Mouse (Mus musculus): ENCODE results near the gene Qtrt1. TPM values are rescaled to one million over a fixed set of nuclear protein-coding genes. Genes with fewer than 3 reads are reported as not detected.

Qtrt1 gene
- polyA plus RNA-seq, 1 experiment from 2014 or later = 49.5 TPM

DNA sequence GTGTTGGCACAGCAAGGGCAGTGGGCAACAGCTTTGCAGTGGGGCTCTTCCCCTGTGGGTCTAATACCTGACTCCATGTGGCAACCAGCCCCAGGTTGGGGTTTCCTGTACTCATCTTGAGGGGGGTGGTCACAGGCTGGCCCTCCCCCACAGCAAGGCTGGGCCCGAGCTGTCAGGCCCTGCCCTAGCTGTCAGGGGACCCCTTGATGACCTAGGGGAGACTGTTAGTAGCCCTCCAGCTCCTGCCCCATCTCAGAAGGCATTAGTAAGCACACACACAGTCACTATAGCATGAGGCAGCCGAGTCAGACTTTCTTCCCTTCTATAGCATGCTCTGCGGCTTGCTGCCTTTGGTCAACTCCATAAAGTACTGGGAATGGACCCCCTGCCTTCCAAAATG lies 15.9 kb upstream of the Qtrt1 start:
- Histone ChIP-seq H3K36me3 (peaks cover 100% of the 10 kb centered on the region), H3K27me3 (no peaks in the 10 kb centered on the region), H3K9me3 (no peaks in the 10 kb centered on the region), H3K4me1 (no peaks in the 10 kb centered on the region), H3K4me2 (replicated peaks) (no peak overlapping the region), H3K9ac (no peak overlapping the region), H3K4me3 (no peak overlapping the region), H3K27ac (no peak overlapping the region)
- ATAC-seq (ENCODE audit: low FRiP score, low read depth) = no peak
- 89% methylated on average over 3 of the region's 3 CpGs for WGBS

DNA sequence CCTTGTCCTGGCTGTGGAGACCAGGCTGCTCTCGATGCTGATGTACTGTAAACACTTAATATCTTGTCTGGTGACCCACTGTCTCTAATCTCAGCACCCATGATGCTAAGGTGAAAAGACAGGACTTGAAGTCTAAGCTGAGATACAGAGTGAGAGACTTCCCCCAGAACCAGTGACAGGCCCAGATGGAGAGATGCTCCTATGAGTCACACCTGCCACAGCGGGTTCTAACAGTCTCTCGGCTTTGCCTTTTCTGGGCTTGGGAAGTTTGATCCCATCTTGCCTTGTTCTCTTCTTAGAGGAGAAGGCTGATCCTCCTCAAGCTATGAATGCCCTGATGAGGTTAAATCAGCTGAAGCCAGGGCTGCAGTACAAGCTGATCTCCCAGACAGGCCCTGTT lies 14.5 kb upstream of the Qtrt1 start:
- no peak for ATAC-seq (ENCODE audit: low FRiP score, low read depth)
- Histone ChIP-seq H3K9me3 (no peaks in the 10 kb centered on the region), H3K9ac (no peak overlapping the region), H3K4me2 (replicated peaks) (no peak overlapping the region), H3K36me3 (peaks cover 99% of the 10 kb centered on the region), H3K27me3 (no peaks in the 10 kb centered on the region), H3K27ac (no peak overlapping the region), H3K4me1 (no peaks in the 10 kb centered on the region), H3K4me3 (no peak overlapping the region)
- 93% methylated on average over 3 of the region's 3 CpGs for WGBS

DNA sequence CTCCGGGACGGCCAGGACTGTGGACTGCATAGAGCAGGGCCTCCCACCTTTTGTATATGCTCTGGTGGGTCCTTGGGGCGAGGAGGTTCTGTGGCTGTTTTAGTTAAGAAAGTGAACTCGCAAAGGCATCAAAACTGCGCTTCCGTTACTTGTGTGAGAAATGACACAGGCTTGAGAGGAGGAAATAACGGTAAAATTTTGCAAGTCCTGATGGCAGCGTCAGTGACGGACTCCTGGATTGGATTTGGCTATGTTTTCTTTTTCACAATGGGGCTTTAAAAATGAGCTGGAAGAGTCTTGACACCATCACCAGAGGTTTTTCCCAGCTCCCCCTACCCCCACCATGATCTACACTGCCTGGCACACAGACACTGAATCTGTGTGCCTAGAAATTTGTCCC lies 10.6 kb upstream of the Qtrt1 start:
- H3K36me3 ChIP-seq = peaks cover 99% of the 10 kb centered on the region
- H3K9me3 ChIP-seq = no peaks in the 10 kb centered on the region
- no peak for ATAC-seq (ENCODE audit: low FRiP score, low read depth)
- no peak overlapping the region for H3K27ac ChIP-seq
- 92% methylated on average over 9 of the region's 9 CpGs for WGBS
- no peaks in the 10 kb centered on the region for H3K4me1 ChIP-seq
- no peak overlapping the region for H3K4me2 ChIP-seq (replicated peaks)
- H3K27me3 ChIP-seq = no peaks in the 10 kb centered on the region
- H3K4me3 ChIP-seq = no peak overlapping the region
- H3K9ac ChIP-seq = no peak overlapping the region

DNA sequence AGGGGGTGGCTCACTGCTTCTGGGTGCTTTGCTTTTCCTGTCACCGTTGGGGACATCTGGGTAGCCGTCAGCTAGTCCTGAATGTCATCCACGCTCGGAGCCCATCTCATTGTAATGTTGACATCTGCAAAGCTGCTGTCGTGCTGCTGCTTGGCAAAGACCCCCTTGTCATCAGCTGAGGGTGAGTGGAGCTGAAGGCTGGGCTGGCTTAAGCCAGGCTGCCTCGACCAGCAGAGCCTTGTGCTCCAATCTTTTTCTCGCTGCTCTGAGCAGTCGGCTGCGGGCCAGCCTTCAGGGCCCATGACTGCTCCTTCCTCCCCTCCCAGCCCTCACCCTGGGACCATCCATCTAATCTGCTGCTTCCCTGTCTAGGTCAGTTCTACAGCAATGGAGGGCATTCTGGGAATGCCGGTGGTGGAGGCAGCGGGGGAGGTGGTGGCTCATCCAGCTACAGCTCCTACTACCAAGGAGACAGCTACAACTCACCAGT lies 8.8 kb upstream of the Qtrt1 start:
- Histone ChIP-seq H3K9ac (no peak overlapping the region), H3K4me3 (no peak overlapping the region), H3K4me1 (no peaks in the 10 kb centered on the region), H3K27ac (no peak overlapping the region), H3K36me3 (peaks cover 93% of the 10 kb centered on the region), H3K27me3 (no peaks in the 10 kb centered on the region), H3K4me2 (replicated peaks) (no peak overlapping the region), H3K9me3 (no peaks in the 10 kb centered on the region)
- 88% methylated on average over 11 of the region's 11 CpGs for WGBS
- no peak for ATAC-seq (ENCODE audit: low FRiP score, low read depth)

DNA sequence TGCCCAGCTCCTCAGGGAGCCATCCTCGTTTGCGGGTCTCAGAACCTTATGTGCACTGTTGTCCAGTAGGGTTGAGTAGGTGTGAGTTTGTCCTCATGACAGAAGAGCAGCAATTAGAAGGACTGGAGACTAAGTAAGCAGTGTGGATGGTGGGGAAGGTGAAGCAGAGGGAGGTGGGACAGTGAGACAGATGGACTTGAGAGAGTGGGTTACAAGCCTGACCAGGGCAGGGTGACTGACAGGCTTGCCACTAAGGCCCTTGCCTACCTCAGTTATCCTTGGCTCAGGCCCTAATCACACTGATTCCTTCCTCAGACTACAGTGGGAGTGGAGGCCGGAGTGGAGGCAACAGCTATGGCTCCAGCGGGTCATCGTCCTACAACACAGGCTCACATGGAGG lies 7.9 kb upstream of the Qtrt1 start:
- no peak overlapping the region for H3K4me3 ChIP-seq
- H3K4me1 ChIP-seq = no peaks in the 10 kb centered on the region
- H3K36me3 ChIP-seq = peaks cover 84% of the 10 kb centered on the region
- no peaks in the 10 kb centered on the region for H3K27me3 ChIP-seq
- no peak overlapping the region for H3K9ac ChIP-seq
- H3K4me2 ChIP-seq (replicated peaks) = no peak overlapping the region
- no peaks in the 10 kb centered on the region for H3K9me3 ChIP-seq
- 96% methylated on average over 5 of the region's 5 CpGs for WGBS
- no peak for ATAC-seq (ENCODE audit: low FRiP score, low read depth)
- no peak overlapping the region for H3K27ac ChIP-seq

DNA sequence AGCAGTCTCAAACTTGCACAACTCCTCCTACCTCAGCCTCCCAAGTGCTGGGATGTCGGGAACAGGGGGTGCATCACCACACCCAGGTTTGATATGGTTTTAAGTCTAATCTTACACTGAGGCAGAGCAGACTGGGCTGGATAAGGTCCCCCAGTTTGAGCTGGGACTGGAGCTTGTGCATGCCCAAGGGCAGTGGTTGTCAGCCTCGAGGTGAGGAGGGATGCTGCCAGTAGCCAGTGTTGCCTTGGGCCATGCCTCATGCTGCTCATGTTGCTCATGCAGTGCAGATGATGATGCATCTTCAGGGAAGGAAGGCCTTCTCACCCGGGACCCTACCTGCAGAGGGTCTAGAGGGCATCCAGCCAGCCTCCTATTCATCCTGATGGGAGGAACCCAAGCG lies 6.1 kb upstream of the Qtrt1 start:
- H3K9ac ChIP-seq = no peak overlapping the region
- no peaks in the 10 kb centered on the region for H3K27me3 ChIP-seq
- H3K4me2 ChIP-seq (replicated peaks) = no peak overlapping the region
- peaks cover 66% of the 10 kb centered on the region for H3K36me3 ChIP-seq
- no peak overlapping the region for H3K27ac ChIP-seq
- no peak overlapping the region for H3K4me3 ChIP-seq
- no peaks in the 10 kb centered on the region for H3K4me1 ChIP-seq
- ATAC-seq (ENCODE audit: low FRiP score, low read depth) = no peak
- WGBS = 76% methylated on average over 4 of the region's 4 CpGs
- no peaks in the 10 kb centered on the region for H3K9me3 ChIP-seq

DNA sequence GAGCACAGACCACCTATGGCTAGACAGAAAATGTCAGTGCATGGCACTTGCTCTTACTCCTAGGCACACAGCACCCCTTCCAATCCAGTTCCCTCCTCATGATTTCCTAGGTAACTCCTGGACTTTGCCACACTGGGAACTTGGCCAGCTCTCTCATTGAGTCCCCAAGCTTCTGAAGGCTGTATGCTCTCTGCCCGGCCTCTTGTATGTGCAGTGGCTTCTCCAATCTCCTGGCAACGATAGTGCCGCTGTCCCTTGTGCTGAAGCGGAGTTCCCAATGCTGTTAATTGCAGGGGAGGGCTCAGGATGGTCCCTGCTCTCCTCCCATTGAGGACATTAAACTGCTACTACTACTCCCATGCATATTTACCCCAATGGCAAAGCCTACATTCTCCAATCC lies 3.7 kb upstream of the Qtrt1 start:
- Histone ChIP-seq H3K9ac (no peak overlapping the region), H3K4me1 (peaks cover 14% of the 10 kb centered on the region), H3K27me3 (no peaks in the 10 kb centered on the region), H3K4me2 (replicated peaks) (no peak overlapping the region), H3K4me3 (no peak overlapping the region), H3K27ac (0 out of 2 replicates have a peak overlapping the region, but pooled peaks have one; percentile 22), H3K36me3 (peaks cover 43% of the 10 kb centered on the region), H3K9me3 (no peaks in the 10 kb centered on the region)
- ATAC-seq (ENCODE audit: low FRiP score, low read depth) = no peak
- WGBS = 20% methylated on average over 4 of the region's 4 CpGs

DNA sequence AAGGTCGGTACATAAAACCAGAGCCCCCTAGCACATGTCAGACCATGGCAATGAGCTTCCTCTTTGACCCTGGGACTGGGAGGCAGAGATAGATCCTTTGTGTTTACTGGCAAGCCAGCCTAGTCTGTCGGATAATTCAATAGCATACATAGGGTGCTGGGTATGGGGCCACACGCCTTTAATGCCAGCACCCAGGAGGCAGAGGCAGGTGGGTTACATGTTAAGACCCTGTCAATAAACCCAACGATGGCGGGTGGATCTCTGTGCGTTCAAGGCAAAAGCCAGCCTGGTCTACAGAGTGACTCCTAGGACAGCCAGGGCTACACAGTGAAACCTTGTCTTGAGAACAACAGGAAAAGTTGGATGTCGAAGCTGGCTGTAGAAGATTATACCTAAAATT lies 3.0 kb upstream of the Qtrt1 start:
- H3K27me3 ChIP-seq = no peaks in the 10 kb centered on the region
- no peaks in the 10 kb centered on the region for H3K9me3 ChIP-seq
- H3K9ac ChIP-seq = no peak overlapping the region
- WGBS = 78% methylated on average over 7 of the region's 7 CpGs
- H3K4me3 ChIP-seq = no peak overlapping the region
- H3K36me3 ChIP-seq = peaks cover 36% of the 10 kb centered on the region
- no peak for ATAC-seq (ENCODE audit: low FRiP score, low read depth)
- peaks cover 14% of the 10 kb centered on the region for H3K4me1 ChIP-seq
- H3K27ac ChIP-seq = no peak overlapping the region
- H3K4me2 ChIP-seq (replicated peaks) = no peak overlapping the region

DNA sequence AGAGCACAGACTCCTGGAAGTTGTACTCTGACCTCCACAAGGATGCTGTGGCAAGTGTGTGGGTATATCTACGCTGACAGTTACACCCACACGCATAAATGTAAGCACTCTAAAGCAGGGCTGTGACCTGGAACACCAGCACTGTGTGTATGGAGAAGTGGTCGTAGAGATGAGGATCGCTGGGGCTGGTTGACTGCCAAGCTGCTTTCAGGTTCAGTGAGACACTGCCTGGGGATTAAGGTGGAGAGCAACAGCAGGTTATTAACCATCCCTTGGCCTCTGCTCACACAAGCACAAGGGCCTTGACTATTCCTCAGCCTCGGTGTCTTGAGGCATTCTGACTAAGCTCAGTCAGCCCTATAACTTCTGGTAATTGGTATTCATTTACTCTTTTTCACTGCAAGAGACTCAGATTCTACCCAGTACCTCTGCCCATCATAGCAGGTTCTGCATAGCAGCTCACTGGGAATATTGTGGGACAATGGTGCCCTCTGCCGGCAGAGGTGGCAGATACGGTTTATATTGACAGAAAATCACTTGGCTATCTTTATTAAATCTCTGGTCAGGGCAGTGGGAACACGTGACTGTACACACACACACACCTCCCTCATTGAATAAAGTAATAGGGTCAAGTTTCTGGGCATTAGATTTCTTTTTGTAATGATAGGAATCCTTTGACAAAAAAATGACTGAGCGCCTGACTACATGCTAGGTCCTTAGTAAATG lies 1.9 kb upstream of the Qtrt1 start:
- Histone ChIP-seq H3K4me2 (replicated peaks) (no peak overlapping the region), H3K36me3 (peaks cover 35% of the 10 kb centered on the region), H3K9ac (no peak overlapping the region), H3K4me3 (no peak overlapping the region), H3K4me1 (peaks cover 14% of the 10 kb centered on the region), H3K27me3 (no peaks in the 10 kb centered on the region), H3K27ac (no peak overlapping the region), H3K9me3 (no peaks in the 10 kb centered on the region)
- ATAC-seq (ENCODE audit: low FRiP score, low read depth) = no peak
- 35% methylated on average over 9 of the region's 9 CpGs for WGBS

DNA sequence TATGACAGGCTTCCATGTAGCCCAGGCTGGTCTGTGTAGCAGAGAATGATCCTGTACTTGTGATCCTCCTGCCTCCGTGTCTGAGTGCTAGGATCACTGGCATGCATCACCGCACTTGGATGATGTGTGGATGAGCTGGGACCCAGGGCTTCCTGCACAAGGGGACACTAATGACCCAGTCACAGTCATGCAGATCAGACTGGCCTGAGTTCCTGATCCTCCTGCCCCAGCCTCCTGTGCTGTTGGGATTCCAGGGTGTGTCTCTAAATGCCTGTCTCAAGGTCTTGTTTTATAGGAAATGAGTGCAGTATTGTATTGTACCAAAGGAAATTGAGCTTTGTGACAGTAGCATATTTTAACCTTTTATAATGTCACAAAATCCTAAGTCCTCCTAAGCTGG lies 6.2 kb downstream of the Qtrt1 start:
- WGBS = 94% methylated on average over 2 of the region's 2 CpGs

DNA sequence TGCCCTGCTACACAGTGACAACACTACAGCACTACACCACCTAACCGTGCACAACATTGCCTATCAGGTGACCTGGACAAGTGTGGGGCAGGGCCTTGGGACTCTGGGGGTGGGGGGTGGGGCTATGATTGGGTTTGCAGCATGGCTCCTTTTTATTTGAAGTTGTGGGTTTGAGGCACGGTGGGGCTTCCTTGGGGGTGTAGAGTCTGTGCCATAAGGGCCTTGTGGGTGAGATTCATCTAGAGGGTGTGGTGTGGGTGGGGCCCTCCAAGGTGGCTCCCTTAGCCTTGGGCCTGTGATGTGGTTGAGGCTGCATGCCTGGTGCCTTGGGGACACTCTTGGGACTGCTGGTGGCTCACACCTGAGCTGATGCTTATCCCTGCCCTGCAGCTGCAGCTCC lies 8.0 kb downstream of the Qtrt1 start:
- H3K9me3 ChIP-seq = no peaks in the 10 kb centered on the region
- no peak overlapping the region for H3K4me3 ChIP-seq
- no peak overlapping the region for H3K9ac ChIP-seq
- 100% methylated on average over 2 of the region's 2 CpGs for WGBS
- H3K36me3 ChIP-seq = peaks cover 57% of the 10 kb centered on the region
- H3K27ac ChIP-seq = no peak overlapping the region
- no peak overlapping the region for H3K4me2 ChIP-seq (replicated peaks)
- no peaks in the 10 kb centered on the region for H3K4me1 ChIP-seq
- no peaks in the 10 kb centered on the region for H3K27me3 ChIP-seq
- no peak for ATAC-seq (ENCODE audit: low FRiP score, low read depth)

More for the DNA sequence above, 6.2 kb downstream of the Qtrt1 start:
- Histone ChIP-seq H3K27me3 (no peaks in the 10 kb centered on the region), H3K36me3 (peaks cover 67% of the 10 kb centered on the region), H3K9ac (no peak overlapping the region), H3K4me2 (replicated peaks) (no peak overlapping the region), H3K9me3 (no peaks in the 10 kb centered on the region), H3K27ac (no peak overlapping the region; the same call in 1 of the 2 replicates), H3K4me1 (0 out of 2 replicates have a peak, but pooled peaks cover 1% of the 10 kb centered on the region), H3K4me3 (no peak overlapping the region)
- ATAC-seq (ENCODE audit: low FRiP score, low read depth) = no peak

DNA sequence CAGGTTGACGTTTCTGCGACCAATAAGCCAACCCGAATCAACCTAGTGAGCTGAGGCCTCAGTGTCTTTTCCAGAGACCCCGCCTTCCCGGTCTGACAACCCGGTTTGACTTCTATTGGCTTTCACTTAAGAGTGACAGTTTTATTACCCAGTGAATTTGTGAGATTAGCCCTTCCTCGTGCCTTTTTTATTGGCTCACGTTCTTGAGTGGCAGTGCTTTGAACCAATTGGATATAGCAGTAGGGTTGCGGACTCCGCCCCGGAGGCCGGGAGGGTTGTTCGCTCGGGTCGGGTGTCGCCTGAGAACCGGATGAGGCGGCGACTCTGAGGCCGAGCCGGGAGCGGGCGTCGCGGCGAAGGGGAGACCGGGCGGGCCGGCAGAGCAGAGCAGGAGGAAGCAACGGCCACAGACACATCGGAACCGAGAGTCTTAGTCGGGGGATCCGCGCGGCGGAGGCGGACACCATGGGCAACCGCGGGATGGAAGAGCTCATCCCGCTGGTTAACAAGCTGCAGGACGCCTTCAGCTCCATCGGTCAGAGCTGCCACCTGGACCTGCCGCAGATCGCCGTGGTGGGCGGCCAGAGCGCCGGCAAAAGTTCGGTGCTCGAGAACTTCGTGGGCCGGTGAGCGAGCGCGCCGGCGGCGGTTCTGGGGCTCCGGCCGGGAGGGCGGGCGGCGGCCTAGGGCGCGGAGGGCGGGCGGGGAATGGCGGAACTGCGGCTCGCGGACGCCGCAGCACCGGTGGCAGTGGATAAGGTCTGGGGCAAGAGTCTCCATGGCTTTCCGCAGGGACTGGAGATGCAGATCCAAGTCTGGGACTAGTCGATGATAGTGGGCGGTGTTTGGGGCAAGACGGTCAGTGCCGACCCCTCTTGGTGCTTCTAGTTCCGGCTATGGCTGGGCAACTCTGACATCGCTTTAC lies 13.3 kb downstream of the Qtrt1 start, which contains the start of gene Dnm2:
Dnm2 (plus strand) TSS at position 278 of the 925 bp plus-strand sequence.
- Histone ChIP-seq H3K9ac (peak within 1 kb of the TSS; percentile 92), H3K4me2 (replicated peaks) (peak within 1 kb of the TSS; percentile 85), H3K27me3 (no peaks in the 10 kb centered on the region), H3K36me3 (peaks cover 17% of the 10 kb centered on the region), H3K4me1 (peaks cover 33% of the 10 kb centered on the region), H3K27ac (peak within 1 kb of the TSS; percentile 82), H3K4me3 (peak within 1 kb of the TSS; percentile 97), H3K9me3 (no peaks in the 10 kb centered on the region)
- WGBS = under 1% methylated on average over 82 of the region's 82 CpGs
- ATAC-seq (ENCODE audit: low FRiP score, low read depth) = peak; percentile 98

Measured in limb, embryonic 13.5 days (tissue).